Mouse (Mus musculus): ENCODE measurements at regions not wholly inside any gene's neighbourhood (a gene's known extent, or its start where the extent isn't known, plus 50 kb on each side); places are given as distances from the start of the nearest gene placed in this dataset.
A peak's percentile ranks its signal among the peaks of the same experiment; 100 is the strongest.

DNA sequence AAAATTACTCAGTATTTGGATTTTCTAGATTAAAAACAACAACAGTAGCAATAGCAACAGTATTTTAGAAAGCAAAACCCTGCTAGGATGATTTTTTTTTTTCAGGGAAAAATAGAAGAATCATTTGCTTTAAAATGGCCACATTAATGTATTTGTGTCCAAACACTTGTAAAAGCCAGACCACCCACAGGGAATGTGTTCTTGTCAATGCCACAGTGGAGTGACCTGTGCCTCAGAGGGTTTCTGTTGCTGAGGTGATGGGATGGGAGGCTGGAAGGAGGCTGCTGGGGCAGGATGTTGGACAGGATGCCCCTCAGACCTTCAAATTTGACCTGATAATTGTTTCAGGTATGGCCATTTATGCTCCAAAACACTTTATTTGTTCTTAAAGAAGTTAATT is 178.9 kb downstream of the Tmem161b start:
- DNase-seq: no peak

DNA sequence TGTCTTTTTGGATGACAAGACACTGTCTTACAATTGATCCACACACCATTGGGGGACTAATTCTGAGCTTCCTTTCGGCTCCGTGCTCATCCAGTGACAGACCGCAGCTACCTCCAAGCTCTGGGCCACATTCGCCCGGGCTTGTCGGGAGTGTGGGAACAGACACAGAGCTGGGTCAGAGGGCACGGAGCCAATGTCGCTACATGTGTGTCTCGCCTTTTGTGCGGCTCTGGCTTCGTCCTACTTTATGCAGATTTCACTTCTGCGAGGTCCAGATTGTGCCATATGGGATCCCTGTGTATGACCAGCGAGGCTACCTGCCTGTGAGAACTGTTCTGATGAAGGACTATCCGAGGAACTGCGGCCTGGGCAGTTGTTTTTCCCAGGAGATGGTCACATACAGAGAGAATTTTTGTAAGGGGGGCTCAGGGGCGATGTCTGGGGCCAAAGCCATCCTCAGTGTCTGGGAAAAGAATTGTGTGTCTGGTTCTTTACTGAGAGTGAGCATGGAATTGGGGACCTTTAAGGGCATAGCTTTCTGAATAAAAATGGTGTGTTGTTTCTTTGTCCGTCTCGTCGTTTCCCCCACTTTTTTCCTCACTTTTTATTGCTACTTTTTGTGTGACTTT is 182.6 kb downstream of the Tmem161b start:
- peak; percentile 6 for DNase-seq

DNA sequence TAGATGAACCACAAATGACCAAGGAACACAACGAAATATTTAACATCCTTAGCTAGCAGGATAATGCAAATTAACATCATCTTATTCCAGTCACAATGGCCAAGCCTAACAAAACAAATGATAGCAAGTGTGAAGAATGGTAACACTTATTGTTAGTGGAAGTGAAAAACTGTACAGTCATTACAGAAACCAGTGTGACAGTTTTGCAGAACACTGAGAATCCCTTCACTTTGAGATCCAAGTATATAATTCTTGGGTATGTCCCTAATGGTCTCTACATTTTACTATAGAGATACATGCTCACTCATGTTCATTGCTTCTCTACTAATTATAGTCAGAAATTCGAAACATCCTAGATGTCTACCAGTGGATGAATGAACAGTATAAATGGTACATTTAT is 212.3 kb downstream of the Tmem161b start:
- DNase-seq: no peak

- DNase-seq: no peak
Observed at GRCm38 (mm10) chr13:84437586-84438443, 215.7 kb downstream of the Tmem161b start.

GRCm38 (mm10) chr13:84438444-84438766 is 216.3 kb downstream of the Tmem161b start:
- no peak for DNase-seq

DNA sequence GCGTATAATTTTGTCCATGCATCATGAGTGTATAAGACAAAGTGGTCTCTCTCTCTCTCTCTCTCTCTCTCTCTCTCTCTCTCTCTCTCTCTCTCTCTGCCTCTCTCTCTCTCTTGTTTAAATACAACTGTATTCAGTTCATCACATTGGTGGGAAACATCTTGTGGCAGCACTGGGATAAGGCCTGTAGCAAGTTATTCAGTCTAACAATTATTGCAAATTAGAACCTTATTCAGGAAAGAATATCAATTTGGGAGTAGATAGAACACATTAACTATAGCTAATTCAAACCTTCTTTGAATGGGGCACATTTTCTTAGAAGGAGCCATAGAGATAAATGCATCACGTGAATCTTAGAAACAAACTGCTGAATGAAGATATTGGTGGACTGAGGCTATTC is 226.4 kb downstream of the Tmem161b start:
- no peak for DNase-seq

DNA sequence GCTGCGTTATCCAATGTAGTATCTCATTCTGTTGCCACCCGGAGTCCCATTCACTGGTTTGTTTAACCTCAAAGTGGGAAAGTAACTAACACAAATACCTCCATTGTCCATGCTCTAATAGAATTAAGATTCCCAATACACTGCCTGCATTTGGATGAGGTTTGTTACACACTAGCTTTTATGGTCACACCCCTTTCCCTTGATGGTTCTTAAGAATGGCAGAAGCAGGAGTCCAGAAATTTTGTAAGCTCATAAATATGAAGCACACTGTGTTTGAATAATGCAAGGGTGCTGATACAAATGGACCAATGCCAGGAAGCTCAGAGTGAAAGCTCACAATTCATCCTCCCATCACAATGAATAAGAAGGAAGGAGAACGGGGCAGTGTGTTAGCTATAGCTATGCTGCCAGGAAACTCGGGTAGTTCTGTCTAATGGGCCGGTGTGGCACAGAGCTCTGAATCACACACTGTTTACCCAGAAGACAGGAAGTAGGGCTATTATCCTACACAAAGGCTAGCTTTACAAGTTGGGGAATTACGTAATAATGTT is 227.0 kb downstream of the Tmem161b start:
- DNase-seq: peak; percentile 4

All from right cerebral cortex, postnatal 14 days (tissue).